In genomic region chr3:137309959-137310358, GRCm38 (mm10) we compare ENCODE assay signal across 21 mouse cellular contexts. TPM values are rescaled to one million over a fixed set of nuclear protein-coding genes. Genes with fewer than 3 reads are reported as not detected.
A peak's percentile ranks its signal among the peaks of the same experiment; 100 is the strongest.
DNase-seq lines count a peak whose midpoint lies in the region; ATAC-seq lines count a peak whose summit lies in the region.
"Had no signal": no experiment of that assay in that cellular context is flagged by ENCODE, and none has a peak within 500 bp of the region (broad histone marks: within the 10 kb centered on the region; RNA-seq: fewer than 3 reads in every experiment).

No protein-coding gene starts in this region.

- no peak overlapping the region for H3K4me3 ChIP-seq in hindbrain, embryonic 13.5 days
- no peak overlapping the region for H3K4me3 ChIP-seq in hindbrain, embryonic 11.5 days (ENCODE audit: low read depth, low read length)
- H3K4me3 ChIP-seq in neural tube, embryonic 12.5 days = no peak overlapping the region
- H3K4me3 ChIP-seq in neural tube, embryonic 13.5 days = no peak overlapping the region
- H3K4me3 ChIP-seq: embryonic facial prominence, embryonic 15.5 days; erythroblast, embryonic 14.5 days; forebrain, embryonic 10.5 days; gastrocnemius, adult 2 months; heart, embryonic 12.5 days; hindbrain, embryonic 15.5 days had no signal

- no peak for DNase-seq in hindbrain, embryonic 11.5 days (ENCODE audit: low spot score)
- DNase-seq in neural tube, embryonic 10.5 days (ENCODE audit: extremely low spot score, low spot score) = no peak
- DNase-seq in frontal cortex, postnatal 10 days (ENCODE audit: low spot score in 2 of 2) = no peak
- DNase-seq in lung, postnatal 10 days = no peak
- DNase-seq: adrenal gland, adult 2 months; adrenal gland, postnatal 25 days; cerebellum, adult 11 months; cerebellum, adult 8-10 months; cerebellum, postnatal 14 days; embryo, embryonic 11 days; gastrocnemius, adult 2 months; gastrocnemius, postnatal 25 days; kidney, adult 11 months had no signal

- H3K27me3 ChIP-seq in hindbrain, embryonic 13.5 days = no peaks in the 10 kb centered on the region
- H3K27me3 ChIP-seq in hindbrain, embryonic 11.5 days (ENCODE audit: control insufficient read depth, insufficient read depth, low read length) = no peaks in the 10 kb centered on the region
- H3K27me3 ChIP-seq in neural tube, embryonic 12.5 days (replicated peaks) = no peaks in the 10 kb centered on the region
- H3K27me3 ChIP-seq in neural tube, embryonic 13.5 days = no peaks in the 10 kb centered on the region
- H3K27me3 ChIP-seq: embryonic facial prominence, embryonic 15.5 days; heart, embryonic 12.5 days; hindbrain, embryonic 15.5 days had no signal

- no peak overlapping the region for H3K9ac ChIP-seq in hindbrain, embryonic 13.5 days
- no peak overlapping the region for H3K9ac ChIP-seq in hindbrain, embryonic 11.5 days (ENCODE audit: low read depth, low read length)
- H3K9ac ChIP-seq in neural tube, embryonic 12.5 days = no peak overlapping the region
- H3K9ac ChIP-seq in neural tube, embryonic 13.5 days = no peak overlapping the region
- H3K9ac ChIP-seq: embryonic facial prominence, embryonic 15.5 days; heart, embryonic 12.5 days; hindbrain, embryonic 15.5 days had no signal

- no peaks in the 10 kb centered on the region for H3K36me3 ChIP-seq in hindbrain, embryonic 13.5 days
- H3K36me3 ChIP-seq in hindbrain, embryonic 11.5 days (ENCODE audit: control insufficient read depth, insufficient read depth, low read length) = no peaks in the 10 kb centered on the region
- no peaks in the 10 kb centered on the region for H3K36me3 ChIP-seq in neural tube, embryonic 12.5 days
- no peaks in the 10 kb centered on the region for H3K36me3 ChIP-seq in neural tube, embryonic 13.5 days
- H3K36me3 ChIP-seq: embryonic facial prominence, embryonic 15.5 days; forebrain, embryonic 10.5 days; heart, embryonic 12.5 days; hindbrain, embryonic 15.5 days had no signal

- peak; percentile 63; the same call in 1 of the 2 replicates for ATAC-seq in hindbrain, embryonic 13.5 days (ENCODE audit: low FRiP score)
- ATAC-seq in hindbrain, embryonic 11.5 days (ENCODE audit: low FRiP score) = no peak
- ATAC-seq in neural tube, embryonic 12.5 days (ENCODE audit: low FRiP score, low read depth) = peak; percentile 65
- ATAC-seq in neural tube, embryonic 13.5 days (ENCODE audit: low read depth) = peak; percentile 76

- no peaks in the 10 kb centered on the region for H3K9me3 ChIP-seq in hindbrain, embryonic 13.5 days
- H3K9me3 ChIP-seq in hindbrain, embryonic 11.5 days (ENCODE audit: control insufficient read depth, low read length) = no peaks in the 10 kb centered on the region
- no peaks in the 10 kb centered on the region for H3K9me3 ChIP-seq in neural tube, embryonic 12.5 days
- H3K9me3 ChIP-seq in neural tube, embryonic 13.5 days = no peaks in the 10 kb centered on the region
- H3K9me3 ChIP-seq: embryonic facial prominence, embryonic 15.5 days; forebrain, embryonic 10.5 days; heart, embryonic 12.5 days; hindbrain, embryonic 15.5 days had no signal

- H3K4me1 ChIP-seq in hindbrain, embryonic 13.5 days (replicated peaks) = no peaks in the 10 kb centered on the region
- no peaks in the 10 kb centered on the region for H3K4me1 ChIP-seq in hindbrain, embryonic 11.5 days (replicated peaks; ENCODE audit: control insufficient read depth, insufficient read depth, low read length)
- H3K4me1 ChIP-seq in neural tube, embryonic 12.5 days = no peaks in the 10 kb centered on the region
- H3K4me1 ChIP-seq in neural tube, embryonic 13.5 days (replicated peaks) = no peaks in the 10 kb centered on the region; the same call in 1 of the 2 replicates
- H3K4me1 ChIP-seq: embryonic facial prominence, embryonic 15.5 days; forebrain, embryonic 10.5 days; hindbrain, embryonic 15.5 days had no signal

- H3K4me2 ChIP-seq in hindbrain, embryonic 13.5 days = no peak overlapping the region
- H3K4me2 ChIP-seq in hindbrain, embryonic 11.5 days (replicated peaks; ENCODE audit: low read depth, low read length) = no peak overlapping the region
- H3K4me2 ChIP-seq in neural tube, embryonic 12.5 days (replicated peaks) = no peak overlapping the region
- no peak overlapping the region for H3K4me2 ChIP-seq in neural tube, embryonic 13.5 days
- H3K4me2 ChIP-seq: embryonic facial prominence, embryonic 15.5 days; heart, embryonic 12.5 days; hindbrain, embryonic 15.5 days had no signal

- H3K27ac ChIP-seq in hindbrain, embryonic 13.5 days = no peak overlapping the region
- H3K27ac ChIP-seq in hindbrain, embryonic 11.5 days (ENCODE audit: low read depth, low read length) = no peak overlapping the region
- H3K27ac ChIP-seq in neural tube, embryonic 12.5 days = no peak overlapping the region
- no peak overlapping the region; the same call in 1 of the 2 replicates for H3K27ac ChIP-seq in neural tube, embryonic 13.5 days (replicated peaks)
- H3K27ac ChIP-seq: embryonic facial prominence, embryonic 15.5 days; forebrain, embryonic 10.5 days; gastrocnemius, adult 2 months; hindbrain, embryonic 15.5 days had no signal

RNA-seq across cellular contexts. Expression of gene Emcn, which starts 30.9 kb away (rescaled TPM):
- 15.0 and 15.5 TPM in 2 replicates for polyA plus RNA-seq in hindbrain, embryonic 13.5 days (2015; fragmentation: Nextera tagmentation; extraction: Ambion mirVana)
- polyA plus RNA-seq in hindbrain, embryonic 11.5 days (2014; fragmentation: Nextera tagmentation; extraction: Ambion mirVana) = 29.8 and 30.9 TPM in 2 replicates
- polyA plus RNA-seq in neural tube, embryonic 12.5 days (2016; fragmentation: Nextera tagmentation; extraction: Ambion mirVana) = 19.1 and 24.1 TPM in 2 replicates
- polyA plus RNA-seq in neural tube, embryonic 13.5 days (2015; fragmentation: Nextera tagmentation; extraction: Ambion mirVana) = 19.9 and 20.5 TPM in 2 replicates
- polyA plus RNA-seq: erythroblast, embryonic 14.5 days had no signal
